Mouse (Mus musculus): ENCODE measurements around the gene Vmn1r234. TPM values are rescaled to one million over a fixed set of nuclear protein-coding genes. Genes with fewer than 3 reads are reported as not detected.
A peak's percentile ranks its signal among the peaks of the same experiment; 100 is the strongest.
"Not testable (repeated sequence)": the region's sequence is repeated elsewhere in the genome, so short reads cannot be mapped to it uniquely, and the experiment has no call there.

Gene Vmn1r234
- not detected in 2 replicates for polyA plus RNA-seq (2016; fragmentation: Nextera tagmentation; extraction: Ambion mirVana)

DNA sequence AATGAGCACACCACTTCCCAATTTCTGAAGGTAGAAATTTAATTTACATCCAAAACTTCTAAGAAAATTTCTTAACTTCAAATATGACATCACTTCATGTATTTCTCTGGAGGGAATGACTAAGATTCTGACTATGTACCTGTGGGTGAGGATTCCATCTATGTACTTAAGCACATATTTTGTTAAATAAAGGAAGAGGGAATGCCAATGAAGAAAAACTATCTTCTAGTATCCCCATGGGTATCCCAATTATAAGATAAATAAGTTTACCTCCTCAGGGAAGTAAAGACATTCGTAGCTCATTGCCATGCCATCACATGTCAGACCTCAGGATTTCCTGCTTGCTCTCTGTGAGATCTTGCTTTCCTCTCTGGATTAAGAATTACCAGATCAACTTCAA, at the start of gene Vmn1r234:
Vmn1r234 (plus strand) TSS at position 301 of the 400 bp plus-strand sequence.
- Histone ChIP-seq H3K27me3 (no peaks in the 10 kb centered on the region), H3K9me3 (0 out of 2 replicates have a peak, but pooled peaks cover under 1% of the 10 kb centered on the region), H3K4me1 (no peaks in the 10 kb centered on the region), H3K4me2 (replicated peaks) (no peak within 1 kb of the TSS), H3K27ac (replicated peaks) (no peak within 1 kb of the TSS), H3K36me3 (no peaks in the 10 kb centered on the region), H3K9ac (replicated peaks) (no peak within 1 kb of the TSS), H3K4me3 (no peak within 1 kb of the TSS)
- no peak for ATAC-seq (ENCODE audit: low FRiP score, low read depth)
- WGBS: 79% methylated on average over 1 of the region's 1 CpGs

DNA sequence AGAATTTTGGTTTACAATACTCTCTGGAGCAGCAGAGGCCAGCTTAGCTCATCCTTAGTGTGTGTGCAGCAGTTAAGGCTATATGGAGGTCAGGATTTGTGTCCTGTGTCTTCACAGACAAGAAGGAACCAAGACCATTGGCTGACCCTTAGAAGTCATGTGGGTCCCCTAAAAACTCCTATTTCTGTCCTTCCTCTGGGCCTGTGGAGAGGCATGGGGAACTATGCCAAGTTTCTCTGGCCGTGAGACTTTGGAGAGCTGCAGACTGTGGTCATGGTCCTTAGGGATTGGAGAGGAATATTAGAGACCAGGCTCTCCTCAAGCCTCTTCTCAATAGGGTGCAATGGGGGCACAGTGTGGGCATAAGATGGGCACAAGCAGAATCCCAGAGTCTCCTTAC, 14.8 kb upstream of the Vmn1r234 start:
- not testable (repeated sequence) for ATAC-seq (ENCODE audit: low FRiP score, low read depth); H3K4me2 ChIP-seq (replicated peaks); H3K27me3 ChIP-seq; H3K4me3 ChIP-seq; H3K27ac ChIP-seq (replicated peaks); H3K36me3 ChIP-seq; H3K9me3 ChIP-seq; H3K4me1 ChIP-seq; H3K9ac ChIP-seq (replicated peaks)
- WGBS: 83% methylated on average over 1 of the region's 1 CpGs

DNA sequence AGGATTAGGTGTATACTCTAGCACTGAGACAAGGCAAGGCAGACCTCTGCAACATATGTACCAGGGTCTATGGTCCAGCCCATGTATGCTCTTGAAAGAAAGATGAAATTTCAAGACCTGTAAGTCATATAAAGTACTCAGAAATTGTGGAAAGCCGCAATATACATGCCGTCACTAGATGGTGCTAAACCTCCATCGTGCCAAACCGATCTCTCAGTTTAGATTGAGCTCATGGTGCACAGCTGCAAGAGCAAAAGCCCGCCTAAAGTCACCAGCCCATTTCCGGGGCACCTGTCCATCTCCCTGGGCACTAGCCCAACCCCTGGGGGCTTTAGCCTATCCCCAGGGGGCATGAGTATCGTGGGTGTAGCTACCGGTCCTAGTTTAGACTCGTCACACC, 5.8 kb downstream of the Vmn1r234 start:
- H3K4me1 ChIP-seq: no peaks in the 10 kb centered on the region
- no peak overlapping the region for H3K27ac ChIP-seq (replicated peaks)
- H3K9me3 ChIP-seq: 0 out of 2 replicates have a peak, but pooled peaks cover 7% of the 10 kb centered on the region
- no peak overlapping the region for H3K4me2 ChIP-seq (replicated peaks)
- no peak overlapping the region for H3K4me3 ChIP-seq
- 31% methylated on average over 9 of the region's 9 CpGs for WGBS
- no peaks in the 10 kb centered on the region for H3K36me3 ChIP-seq
- no peak overlapping the region for H3K9ac ChIP-seq (replicated peaks)
- ATAC-seq (ENCODE audit: low FRiP score, low read depth): no peak
- H3K27me3 ChIP-seq: no peaks in the 10 kb centered on the region

DNA sequence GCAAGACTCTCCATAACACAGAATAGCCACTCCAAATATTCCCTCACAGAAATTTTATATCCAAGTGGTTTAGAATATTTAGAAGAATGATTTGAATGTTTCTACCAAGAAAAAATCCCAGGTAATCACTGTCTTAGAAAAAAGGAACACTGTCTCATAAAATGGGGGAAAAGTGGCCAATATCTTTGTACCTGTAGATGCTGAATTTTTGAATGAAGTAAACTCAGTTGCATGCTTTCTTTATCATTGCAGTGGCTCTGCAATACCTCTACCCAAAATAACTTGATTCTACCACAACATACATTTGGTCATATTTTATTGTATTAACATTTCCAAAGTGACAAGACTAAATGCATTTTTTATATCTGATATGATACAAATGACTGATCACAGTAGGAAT, 30.2 kb downstream of the Vmn1r234 start, which contains the start of gene Vmn1r235:
Vmn1r235 (plus strand) TSS at position 301 of the 400 bp plus-strand sequence.
- no peak within 1 kb of the TSS for H3K27ac ChIP-seq (replicated peaks)
- no peak within 1 kb of the TSS for H3K4me2 ChIP-seq (replicated peaks)
- H3K9ac ChIP-seq (replicated peaks): no peak within 1 kb of the TSS
- H3K9me3 ChIP-seq: peaks cover 10% of the 10 kb centered on the region; the same call in 1 of the 2 replicates
- no peak for ATAC-seq (ENCODE audit: low FRiP score, low read depth)
- H3K36me3 ChIP-seq: no peaks in the 10 kb centered on the region
- no peak within 1 kb of the TSS for H3K4me3 ChIP-seq
- H3K4me1 ChIP-seq: no peaks in the 10 kb centered on the region
- no peaks in the 10 kb centered on the region for H3K27me3 ChIP-seq

DNA sequence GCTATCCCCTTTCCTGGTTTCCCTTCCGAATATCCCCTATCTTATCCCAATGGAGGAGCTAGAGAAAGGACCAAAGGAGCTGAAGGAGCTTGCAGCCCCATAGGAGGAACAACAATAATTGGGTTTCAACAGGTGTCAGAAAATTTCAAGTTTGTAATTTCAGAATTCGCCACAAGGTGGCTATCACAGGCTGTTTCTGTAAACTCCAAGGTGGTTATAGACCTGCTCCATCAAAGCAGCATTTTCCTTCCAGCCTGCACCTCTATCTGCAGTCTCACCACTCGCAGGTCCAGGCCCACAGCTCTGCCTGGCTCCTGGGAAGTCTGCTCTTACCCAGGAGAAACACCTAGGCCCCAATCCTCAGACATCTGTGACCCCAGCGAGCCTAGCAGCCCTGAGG, 46.2 kb downstream of the Vmn1r234 start:
- 10% methylated on average over 4 of the region's 4 CpGs for WGBS
- Histone ChIP-seq H3K4me1 (no peaks in the 10 kb centered on the region), H3K9ac (replicated peaks) (no peak overlapping the region), H3K27me3 (no peaks in the 10 kb centered on the region), H3K4me2 (replicated peaks) (no peak overlapping the region), H3K27ac (replicated peaks) (no peak overlapping the region), H3K36me3 (no peaks in the 10 kb centered on the region), H3K9me3 (no peaks in the 10 kb centered on the region), H3K4me3 (no peak overlapping the region)
- ATAC-seq (ENCODE audit: low FRiP score, low read depth): peak; percentile 60

DNA sequence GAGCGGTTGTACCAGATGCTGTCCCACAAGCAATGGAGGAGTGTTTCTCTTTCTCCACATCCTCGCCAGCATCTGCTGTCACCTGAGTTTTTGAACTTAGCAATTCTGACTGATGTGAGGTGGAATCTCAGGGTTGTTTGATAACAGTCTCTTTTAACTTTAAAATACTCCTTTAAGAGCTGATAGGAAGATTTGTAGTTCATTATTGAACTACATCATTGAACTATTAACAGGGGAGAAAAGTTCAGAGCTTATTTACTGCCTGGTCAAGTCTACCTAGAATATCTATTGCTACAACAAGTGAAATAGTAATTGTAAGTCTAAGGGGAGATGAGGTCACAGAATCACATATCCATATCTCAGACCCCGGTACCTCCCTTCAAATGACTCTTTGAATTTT, 56.8 kb downstream of the Vmn1r234 start, which contains the start of gene Vmn1r236:
Vmn1r236 (plus strand) TSS at position 301 of the 400 bp plus-strand sequence.
- H3K27me3 ChIP-seq: no peaks in the 10 kb centered on the region
- no peak within 1 kb of the TSS for H3K9ac ChIP-seq (replicated peaks)
- H3K4me1 ChIP-seq: no peaks in the 10 kb centered on the region
- ATAC-seq (ENCODE audit: low FRiP score, low read depth): no peak
- H3K9me3 ChIP-seq: peaks cover 5% of the 10 kb centered on the region; the same call in 1 of the 2 replicates
- no peaks in the 10 kb centered on the region for H3K36me3 ChIP-seq
- H3K4me2 ChIP-seq (replicated peaks): no peak within 1 kb of the TSS
- H3K4me3 ChIP-seq: no peak within 1 kb of the TSS
- H3K27ac ChIP-seq (replicated peaks): no peak within 1 kb of the TSS
- 78% methylated on average over 3 of the region's 3 CpGs for WGBS

DNA sequence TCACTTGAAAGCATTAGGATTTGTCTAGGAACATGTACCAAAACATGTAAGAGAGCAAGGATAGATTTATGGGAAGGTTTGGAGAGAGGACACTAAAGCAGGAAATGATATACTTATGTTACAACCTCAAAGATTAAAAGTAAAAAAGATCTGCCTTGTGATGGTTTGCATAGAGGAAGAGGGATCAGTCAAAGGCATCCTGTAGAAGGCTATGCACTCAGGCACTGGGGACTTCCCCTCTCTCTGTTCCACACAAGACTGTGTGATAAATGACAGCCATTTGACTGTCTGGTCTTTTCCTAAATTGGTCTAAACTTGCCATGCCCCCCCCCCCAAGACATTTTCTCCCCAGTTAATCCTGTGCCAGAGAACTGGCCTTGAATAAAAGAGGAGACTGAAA, 58.5 kb downstream of the Vmn1r234 start:
- Histone ChIP-seq H3K4me3 (no peak overlapping the region), H3K4me1 (no peaks in the 10 kb centered on the region), H3K27me3 (no peaks in the 10 kb centered on the region), H3K36me3 (no peaks in the 10 kb centered on the region), H3K9me3 (peaks cover 5% of the 10 kb centered on the region; the same call in 1 of the 2 replicates), H3K4me2 (replicated peaks) (no peak overlapping the region), H3K9ac (replicated peaks) (no peak overlapping the region), H3K27ac (replicated peaks) (no peak overlapping the region)
- no peak for ATAC-seq (ENCODE audit: low FRiP score, low read depth)

Small RNA genes lying within 50 kb of the gene (microRNA-seq; reads per million reads assigned to microRNA genes)
- gene Gm26384: not detected

Other genes with a start within 250 kb of the Vmn1r234 start
- gene Vmn1r233, start 229.6 kb upstream of the Vmn1r234 start, polyA plus RNA-seq (2016; fragmentation: Nextera tagmentation; extraction: Ambion mirVana): not detected in 2 replicates
- 19.0 and 21.3 TPM in 2 replicates for gene Zfp160, start 217.2 kb upstream of the Vmn1r234 start, polyA plus RNA-seq (2016; fragmentation: Nextera tagmentation; extraction: Ambion mirVana)
- gene Vmn1r235, start 30.3 kb downstream of the Vmn1r234 start, polyA plus RNA-seq (2016; fragmentation: Nextera tagmentation; extraction: Ambion mirVana): not detected in 2 replicates
- not detected in 2 replicates for gene Vmn1r236, start 56.9 kb downstream of the Vmn1r234 start, polyA plus RNA-seq (2016; fragmentation: Nextera tagmentation; extraction: Ambion mirVana)
- not detected in 2 replicates for gene Vmn1r237, start 85.8 kb downstream of the Vmn1r234 start, polyA plus RNA-seq (2016; fragmentation: Nextera tagmentation; extraction: Ambion mirVana)
- gene Zfp677, start 157.7 kb downstream of the Vmn1r234 start, polyA plus RNA-seq (2016; fragmentation: Nextera tagmentation; extraction: Ambion mirVana): 2.7 and 2.8 TPM in 2 replicates
- gene Zfp54, start 197.1 kb downstream of the Vmn1r234 start, polyA plus RNA-seq (2016; fragmentation: Nextera tagmentation; extraction: Ambion mirVana): 2.8 and 3.4 TPM in 2 replicates
- 14.0 and 14.2 TPM in 2 replicates for gene Zfp51, start 224.3 kb downstream of the Vmn1r234 start, polyA plus RNA-seq (2016; fragmentation: Nextera tagmentation; extraction: Ambion mirVana)